Mouse (Mus musculus): ENCODE data around the gene Asna1. TPM values are rescaled to one million over a fixed set of nuclear protein-coding genes. Genes with fewer than 3 reads are reported as not detected.

Gene Asna1
- polyA plus RNA-seq, 1 experiment from 2014 or later: 108 TPM

DNA sequence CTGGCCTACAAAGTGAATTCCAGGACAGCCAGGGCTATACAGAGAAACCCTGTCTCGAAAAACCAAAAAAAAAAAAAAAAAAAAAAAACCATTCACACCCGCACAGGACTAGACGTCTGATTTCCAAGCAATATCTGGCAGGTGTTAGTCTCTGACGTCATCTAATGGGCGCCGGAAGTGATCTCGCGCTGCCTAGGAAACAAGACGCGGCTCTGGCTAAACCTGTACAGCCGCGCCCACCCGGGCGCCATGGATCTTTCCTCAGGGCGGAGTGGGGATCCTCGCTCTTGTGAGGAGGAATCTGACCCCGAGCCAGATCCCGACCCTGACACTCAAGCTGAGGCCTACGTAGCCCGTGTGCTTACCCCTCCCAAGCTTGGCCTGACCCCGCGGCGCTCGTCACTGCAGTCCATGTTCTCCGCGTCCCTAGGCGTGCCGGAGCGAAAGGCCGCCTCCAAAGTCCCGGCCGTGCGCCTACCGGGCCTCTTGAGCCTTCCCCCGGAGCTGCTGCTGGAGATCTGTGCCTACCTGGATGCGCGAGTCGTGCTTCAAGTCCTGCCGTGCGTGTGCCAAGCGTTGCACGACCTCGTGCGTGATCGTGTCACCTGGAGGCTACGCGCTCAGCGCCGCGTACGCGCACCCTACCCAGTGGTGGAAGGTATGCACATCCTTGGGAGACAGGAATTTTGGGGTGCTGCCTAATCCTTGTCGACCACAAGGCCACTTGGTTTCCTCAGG, 35.0 kb upstream of the Asna1 start, which contains the start of gene Fbxw9:
Fbxw9 (plus strand) TSS at position 177 of the 738 bp plus-strand sequence.
- H3K27ac ChIP-seq: 0 out of 2 replicates have a peak within 1 kb of the TSS, but pooled peaks have one; percentile 31
- under 1% methylated on average over 53 of the region's 53 CpGs for WGBS
- H3K4me3 ChIP-seq (replicated peaks): peak within 1 kb of the TSS; percentile 92
- H3K9ac ChIP-seq: peak within 1 kb of the TSS; percentile 61
- peaks cover 9% of the 10 kb centered on the region; the same call in 1 of the 2 replicates for H3K4me1 ChIP-seq
- H3K9me3 ChIP-seq: no peaks in the 10 kb centered on the region
- H3K27me3 ChIP-seq (replicated peaks): no peaks in the 10 kb centered on the region
- peak; percentile 87 for ATAC-seq (ENCODE audit: insufficient read depth, low FRiP score, low read depth)
- peaks cover 13% of the 10 kb centered on the region for H3K36me3 ChIP-seq
- peak within 1 kb of the TSS; percentile 96 for H3K4me2 ChIP-seq

GRCm38 (mm10) chr8:85057367-85057766, 32.3 kb upstream of the Asna1 start:
- no peak for ATAC-seq (ENCODE audit: insufficient read depth, low FRiP score, low read depth)
- H3K4me2 ChIP-seq: no peak overlapping the region
- 81% methylated on average over 7 of the region's 7 CpGs for WGBS

DNA sequence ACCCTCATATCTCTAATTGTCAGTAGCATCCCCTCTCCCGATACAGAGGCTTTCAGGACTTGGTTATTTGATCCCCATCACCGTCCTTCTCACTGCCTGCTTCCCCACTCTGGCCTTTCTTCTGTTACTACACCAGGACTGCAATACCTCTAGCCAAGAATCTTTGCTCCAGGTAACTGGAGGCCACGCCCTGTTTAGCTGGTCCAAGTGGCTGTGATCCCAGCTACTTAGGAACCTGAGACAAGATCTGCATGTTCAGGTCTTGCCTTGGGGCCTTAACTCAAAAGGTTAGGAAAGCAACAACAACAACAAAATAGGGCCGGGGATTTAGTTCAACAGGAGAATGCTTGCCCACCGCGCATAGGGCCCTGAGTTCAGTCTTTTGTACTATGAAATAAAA, 18.5 kb upstream of the Asna1 start:
- Histone ChIP-seq H3K4me3 (replicated peaks) (no peak overlapping the region), H3K4me1 (peaks cover 13% of the 10 kb centered on the region; the same call in 1 of the 2 replicates), H3K27me3 (replicated peaks) (no peaks in the 10 kb centered on the region), H3K4me2 (no peak overlapping the region), H3K9ac (no peak overlapping the region), H3K36me3 (peaks cover 75% of the 10 kb centered on the region), H3K9me3 (no peaks in the 10 kb centered on the region), H3K27ac (no peak overlapping the region)
- 88% methylated on average over 6 of the region's 6 CpGs for WGBS
- ATAC-seq (ENCODE audit: insufficient read depth, low FRiP score, low read depth): no peak

More at GRCm38 (mm10) chr8:85057367-85057766, 32.3 kb upstream of the Asna1 start:
- H3K9me3 ChIP-seq: no peaks in the 10 kb centered on the region
- no peak overlapping the region for H3K27ac ChIP-seq
- H3K4me3 ChIP-seq (replicated peaks): no peak overlapping the region
- H3K27me3 ChIP-seq (replicated peaks): no peaks in the 10 kb centered on the region
- peaks cover 40% of the 10 kb centered on the region for H3K36me3 ChIP-seq
- H3K9ac ChIP-seq: no peak overlapping the region
- peaks cover 9% of the 10 kb centered on the region; the same call in 1 of the 2 replicates for H3K4me1 ChIP-seq

DNA sequence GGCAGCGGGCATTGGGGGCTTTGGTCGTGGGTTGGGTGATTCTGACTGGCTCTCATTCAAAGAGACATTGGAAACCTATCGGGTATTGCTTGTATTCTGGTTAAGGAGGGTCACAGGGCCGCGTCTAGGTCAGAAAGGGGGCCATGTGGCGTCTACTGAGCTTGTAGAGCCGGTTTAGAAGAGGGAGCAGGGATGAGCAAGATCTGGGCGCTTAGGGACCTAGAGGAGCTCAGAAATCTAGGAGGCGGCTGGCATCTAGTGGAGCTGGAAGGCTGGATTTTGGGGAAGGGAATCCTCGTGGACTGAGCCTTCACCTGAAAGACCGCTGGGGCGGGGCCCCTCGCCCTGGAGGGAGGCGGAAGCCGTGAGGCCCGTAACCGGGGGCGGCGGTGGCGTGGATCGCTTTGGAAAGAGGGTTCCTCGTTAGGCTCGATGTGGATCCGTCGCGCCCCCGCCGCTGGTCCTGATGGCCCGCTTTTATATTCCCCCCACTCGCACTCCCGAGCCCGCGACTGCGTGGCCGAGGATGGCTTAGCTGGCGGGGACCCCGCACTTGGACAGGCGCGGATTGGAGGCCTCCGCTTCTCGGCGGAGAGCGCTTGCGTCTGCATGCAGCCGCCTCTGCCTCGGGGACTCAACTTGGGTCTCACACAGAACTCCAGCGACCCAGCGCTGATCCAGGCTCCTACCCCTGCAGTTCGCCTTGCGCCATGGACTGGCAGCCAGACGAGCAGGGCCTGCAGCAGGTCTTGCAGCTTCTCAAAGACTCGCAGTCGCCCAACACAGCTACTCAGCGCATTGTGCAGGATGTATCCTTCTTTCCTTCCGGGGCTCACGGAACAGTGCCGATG, 12.8 kb upstream of the Asna1 start:
- ATAC-seq (ENCODE audit: insufficient read depth, low FRiP score, low read depth): peak; percentile 9; the same call in 1 of the 2 replicates
- peaks cover 23% of the 10 kb centered on the region for H3K4me1 ChIP-seq
- H3K36me3 ChIP-seq: peaks cover 21% of the 10 kb centered on the region
- peak overlapping the region; percentile 79 for H3K4me2 ChIP-seq
- H3K27me3 ChIP-seq (replicated peaks): no peaks in the 10 kb centered on the region
- H3K9ac ChIP-seq: peak overlapping the region; percentile 87
- H3K9me3 ChIP-seq: no peaks in the 10 kb centered on the region
- under 1% methylated on average over 51 of the region's 57 CpGs for WGBS
- H3K4me3 ChIP-seq (replicated peaks): peak overlapping the region; percentile 77
- peak overlapping the region; percentile 100 for H3K27ac ChIP-seq

DNA sequence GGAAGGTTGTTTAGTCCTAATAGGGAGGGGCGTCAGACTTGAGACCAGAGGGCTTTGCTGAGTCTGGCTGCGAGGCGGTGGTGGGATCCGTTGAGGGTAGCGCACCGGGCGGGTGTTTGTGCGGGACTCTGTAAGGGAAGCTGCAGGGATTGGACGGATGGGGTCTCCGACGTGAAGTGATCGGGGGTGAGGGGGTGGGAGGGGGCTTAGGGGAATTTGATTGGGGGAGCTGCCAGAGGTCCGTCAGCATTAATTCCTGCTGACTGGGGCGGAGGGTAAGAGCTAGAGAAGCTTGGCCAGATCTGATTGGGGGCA, 12.2 kb upstream of the Asna1 start:
- no peaks in the 10 kb centered on the region for H3K9me3 ChIP-seq
- peaks cover 23% of the 10 kb centered on the region for H3K4me1 ChIP-seq
- peaks cover 26% of the 10 kb centered on the region for H3K36me3 ChIP-seq
- H3K4me3 ChIP-seq (replicated peaks): peak overlapping the region; percentile 77
- H3K4me2 ChIP-seq: peak overlapping the region; percentile 79
- no peaks in the 10 kb centered on the region for H3K27me3 ChIP-seq (replicated peaks)
- 0% methylated on average over 14 of the region's 14 CpGs for WGBS
- peak overlapping the region; percentile 100 for H3K27ac ChIP-seq
- H3K9ac ChIP-seq: peak overlapping the region; percentile 87
- ATAC-seq (ENCODE audit: insufficient read depth, low FRiP score, low read depth): peak; percentile 15

DNA sequence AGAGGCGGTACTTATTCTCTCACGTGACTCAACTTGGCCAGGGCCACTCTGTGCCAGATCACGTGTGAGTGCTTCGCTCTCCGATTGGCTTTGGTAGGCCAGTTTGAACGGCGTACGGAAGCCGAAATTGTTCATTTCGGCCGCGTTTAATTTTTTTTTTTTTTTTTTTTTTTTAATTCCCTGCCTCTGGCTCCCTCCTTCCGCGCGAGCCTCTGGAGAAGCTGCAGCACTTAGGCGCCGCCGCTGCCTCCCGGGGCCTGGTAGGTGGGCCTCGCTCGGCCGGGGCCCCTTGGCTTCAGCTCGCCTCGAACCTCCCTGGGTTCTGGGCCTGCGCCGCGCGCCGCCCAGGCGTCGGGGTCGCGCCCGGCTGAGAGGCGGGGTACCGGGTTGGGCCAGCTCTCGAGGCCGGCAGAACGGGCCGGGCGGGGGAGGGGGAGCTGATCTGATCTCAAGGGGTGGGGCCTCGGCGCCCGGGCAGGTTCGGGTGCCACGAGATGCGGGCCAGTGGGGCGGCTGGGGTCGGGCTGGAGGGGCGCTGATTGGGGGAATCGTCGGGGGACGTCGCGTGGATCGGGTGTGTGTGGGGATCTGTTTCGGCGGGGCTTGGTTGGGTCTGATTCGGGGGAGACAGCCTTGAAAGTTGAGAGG, 11.8 kb upstream of the Asna1 start, which contains the start of gene Tnpo2:
Tnpo2 (plus strand) TSS at position 198 of the 648 bp plus-strand sequence.
- Histone ChIP-seq H3K9me3 (no peaks in the 10 kb centered on the region), H3K4me3 (replicated peaks) (peak within 1 kb of the TSS; percentile 77), H3K9ac (peak within 1 kb of the TSS; percentile 87), H3K4me1 (peaks cover 23% of the 10 kb centered on the region), H3K4me2 (peak within 1 kb of the TSS; percentile 84), H3K36me3 (peaks cover 30% of the 10 kb centered on the region), H3K27ac (peak within 1 kb of the TSS; percentile 100), H3K27me3 (replicated peaks) (no peaks in the 10 kb centered on the region)
- 1% methylated on average over 59 of the region's 59 CpGs for WGBS
- peak; percentile 91 for ATAC-seq (ENCODE audit: insufficient read depth, low FRiP score, low read depth)

GRCm38 (mm10) chr8:85036381-85036717, 11.3 kb upstream of the Asna1 start:
- peak overlapping the region; percentile 77 for H3K4me3 ChIP-seq (replicated peaks)
- H3K4me1 ChIP-seq: peaks cover 23% of the 10 kb centered on the region
- H3K9ac ChIP-seq: peak overlapping the region; percentile 87
- H3K27me3 ChIP-seq (replicated peaks): no peaks in the 10 kb centered on the region
- peak overlapping the region; percentile 100 for H3K27ac ChIP-seq
- H3K4me2 ChIP-seq: peak overlapping the region; percentile 84
- H3K36me3 ChIP-seq: peaks cover 33% of the 10 kb centered on the region
- H3K9me3 ChIP-seq: no peaks in the 10 kb centered on the region
- peak; percentile 16 for ATAC-seq (ENCODE audit: insufficient read depth, low FRiP score, low read depth)
- WGBS: 0% methylated on average over 9 of the region's 9 CpGs

- Histone ChIP-seq H3K36me3 (peaks cover 32% of the 10 kb centered on the region), H3K27me3 (replicated peaks) (no peaks in the 10 kb centered on the region), H3K9me3 (no peaks in the 10 kb centered on the region), H3K27ac (peak overlapping the region; percentile 100), H3K4me1 (peaks cover 23% of the 10 kb centered on the region), H3K4me2 (peak overlapping the region; percentile 84), H3K9ac (peak overlapping the region; percentile 87), H3K4me3 (replicated peaks) (peak overlapping the region; percentile 77)
- no peak for ATAC-seq (ENCODE audit: insufficient read depth, low FRiP score, low read depth)
- under 1% methylated on average over 15 of the region's 15 CpGs for WGBS
Measured at GRCm38 (mm10) chr8:85035728-85036310, 10.7 kb upstream of the Asna1 start.

- no peaks in the 10 kb centered on the region for H3K27me3 ChIP-seq (replicated peaks)
- H3K36me3 ChIP-seq: peaks cover 30% of the 10 kb centered on the region
- H3K9ac ChIP-seq: peak overlapping the region; percentile 87; the same call in 1 of the 2 replicates
- peaks cover 23% of the 10 kb centered on the region for H3K4me1 ChIP-seq
- ATAC-seq (ENCODE audit: insufficient read depth, low FRiP score, low read depth): no peak
- H3K4me2 ChIP-seq: peak overlapping the region; percentile 84
- no peaks in the 10 kb centered on the region for H3K9me3 ChIP-seq
- WGBS: 5% methylated on average over 12 of the region's 12 CpGs
- peak overlapping the region; percentile 77 for H3K4me3 ChIP-seq (replicated peaks)
- peak overlapping the region; percentile 100 for H3K27ac ChIP-seq
Measured at GRCm38 (mm10) chr8:85035165-85035727, 10.2 kb upstream of the Asna1 start.

GRCm38 (mm10) chr8:85034764-85035163, 9.7 kb upstream of the Asna1 start:
- WGBS: 3% methylated on average over 13 of the region's 13 CpGs
- 0 out of 2 replicates have a peak overlapping the region, but pooled peaks have one; percentile 10 for H3K9ac ChIP-seq
- H3K36me3 ChIP-seq: peaks cover 30% of the 10 kb centered on the region

DNA sequence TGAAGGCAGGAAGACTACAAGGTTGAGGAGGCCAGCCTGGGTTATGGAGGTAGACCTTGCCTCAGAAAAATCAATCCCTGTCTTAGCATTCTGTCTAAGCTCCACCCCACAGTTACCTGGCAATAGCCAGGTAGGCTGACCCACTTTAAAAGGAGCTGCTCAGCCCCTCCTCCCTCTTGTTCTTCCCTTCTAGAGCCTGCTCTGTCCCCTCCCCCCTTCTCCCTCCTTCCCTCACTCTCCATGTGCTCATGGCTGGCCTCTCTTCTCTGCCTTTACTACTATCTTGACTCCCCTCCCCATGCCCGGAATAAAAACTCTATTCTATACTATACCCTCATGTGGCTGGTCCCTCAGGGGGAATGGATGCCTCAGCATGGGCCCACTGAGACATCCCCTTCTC, 8.8 kb upstream of the Asna1 start:
- no peaks in the 10 kb centered on the region for H3K9me3 ChIP-seq
- H3K27me3 ChIP-seq (replicated peaks): no peaks in the 10 kb centered on the region
- no peak overlapping the region for H3K9ac ChIP-seq
- H3K4me1 ChIP-seq: peaks cover 17% of the 10 kb centered on the region
- no peak overlapping the region for H3K4me2 ChIP-seq
- WGBS: 64% methylated on average over 1 of the region's 1 CpGs
- no peak for ATAC-seq (ENCODE audit: insufficient read depth, low FRiP score, low read depth)
- peaks cover 37% of the 10 kb centered on the region for H3K36me3 ChIP-seq
- H3K27ac ChIP-seq: no peak overlapping the region
- H3K4me3 ChIP-seq (replicated peaks): no peak overlapping the region

More at GRCm38 (mm10) chr8:85034764-85035163, 9.7 kb upstream of the Asna1 start:
- Histone ChIP-seq H3K27ac (peak overlapping the region; percentile 100), H3K9me3 (no peaks in the 10 kb centered on the region), H3K4me3 (replicated peaks) (peak overlapping the region; percentile 77), H3K27me3 (replicated peaks) (no peaks in the 10 kb centered on the region), H3K4me1 (peaks cover 21% of the 10 kb centered on the region), H3K4me2 (peak overlapping the region; percentile 84)
- no peak for ATAC-seq (ENCODE audit: insufficient read depth, low FRiP score, low read depth)

Data from stomach, embryonic 15.5 days (tissue).